Mouse (Mus musculus) embryonic facial prominence, embryonic 14.5 days (tissue): Measurements from ENCODE around the gene Fam193a. TPM values are rescaled to one million over a fixed set of nuclear protein-coding genes. Genes with fewer than 3 reads are reported as not detected.

Source experiments
- ATAC-seq: fragments of 200-750 bp; cut with Nextera tagmentation; 2 replicates; pipeline ENCODE4 v1.8.0; 2017; ENCODE audit warnings: low read depth, moderate number of reproducible peaks, moderate TSS enrichment
- DNase-seq: peaks from one replicate; pipeline ENCODE4 v3.0.0-alpha.2; 2015; ENCODE audit warnings: low spot score
- H3K27ac ChIP-seq: fragments of 300-500 bp; sonication (generic); replicated peaks from 2 replicates; pipeline ENCODE4 v1.5.1; 2014; ENCODE audit warnings: low read depth, mild to moderate bottlenecking, low read length, moderate library complexity
- H3K27me3 ChIP-seq: fragments of 300-500 bp; sonication (generic); replicated peaks from 2 replicates; pipeline ENCODE4 v1.6.1; 2014; ENCODE audit warnings: low read length; ENCODE audit not compliant: control insufficient read depth, insufficient read depth
- H3K36me3 ChIP-seq: fragments of 300-500 bp; sonication (generic); 2 replicates; pipeline ENCODE4 v1.6.1; 2014; ENCODE audit warnings: low read length, mixed read lengths; ENCODE audit not compliant: control insufficient read depth, insufficient read depth
- H3K4me1 ChIP-seq: fragments of 300-500 bp; sonication (generic); 2 replicates; pipeline ENCODE4 v1.6.1; 2014; ENCODE audit warnings: antibody characterized with exemption, low read length; ENCODE audit not compliant: control insufficient read depth, insufficient read depth
- H3K4me2 ChIP-seq: fragments of 300-500 bp; sonication (generic); 2 replicates; pipeline ENCODE4 v1.6.1; 2014; ENCODE audit warnings: low read depth, mild to moderate bottlenecking, low read length, moderate library complexity, mixed read lengths
- H3K4me3 ChIP-seq: fragments of 300-500 bp; sonication (generic); 2 replicates; pipeline ENCODE4 v1.5.1; 2014; ENCODE audit warnings: low read depth, mild to moderate bottlenecking, low read length
- H3K9ac ChIP-seq: fragments of 300-500 bp; sonication (generic); 2 replicates; pipeline ENCODE4 v1.6.1; 2014; ENCODE audit warnings: low read depth, mild to moderate bottlenecking, low read length, moderate library complexity, mixed read lengths
- H3K9me3 ChIP-seq: fragments of 300-500 bp; sonication (generic); 2 replicates; pipeline ENCODE4 v1.6.1; 2016; ENCODE audit warnings: low read length; ENCODE audit not compliant: control insufficient read depth
- WGBS: fragments of 180-500 bp; shearing (Covaris S2); extraction: QIAGEN DNeasy Blood & Tissue Kit; methylation state at CpG from one replicate; pipeline ENCODE4 v1.1.7; 2014; 5-methylcytosine and 5-hydroxymethylcytosine counted together
- polyA plus RNA-seq: library from polyadenylated mRNA; unstranded; fragments of >200 nt; fragmentation: Nextera tagmentation; extraction: Ambion mirVana; gene quantifications from 2 replicates; pipeline ENCODE4 v1.2.1, GENCODE M21; 2014

Gene Fam193a
- polyA plus RNA-seq, 1 experiment from 2014 or later, result 15.2 TPM

DNA sequence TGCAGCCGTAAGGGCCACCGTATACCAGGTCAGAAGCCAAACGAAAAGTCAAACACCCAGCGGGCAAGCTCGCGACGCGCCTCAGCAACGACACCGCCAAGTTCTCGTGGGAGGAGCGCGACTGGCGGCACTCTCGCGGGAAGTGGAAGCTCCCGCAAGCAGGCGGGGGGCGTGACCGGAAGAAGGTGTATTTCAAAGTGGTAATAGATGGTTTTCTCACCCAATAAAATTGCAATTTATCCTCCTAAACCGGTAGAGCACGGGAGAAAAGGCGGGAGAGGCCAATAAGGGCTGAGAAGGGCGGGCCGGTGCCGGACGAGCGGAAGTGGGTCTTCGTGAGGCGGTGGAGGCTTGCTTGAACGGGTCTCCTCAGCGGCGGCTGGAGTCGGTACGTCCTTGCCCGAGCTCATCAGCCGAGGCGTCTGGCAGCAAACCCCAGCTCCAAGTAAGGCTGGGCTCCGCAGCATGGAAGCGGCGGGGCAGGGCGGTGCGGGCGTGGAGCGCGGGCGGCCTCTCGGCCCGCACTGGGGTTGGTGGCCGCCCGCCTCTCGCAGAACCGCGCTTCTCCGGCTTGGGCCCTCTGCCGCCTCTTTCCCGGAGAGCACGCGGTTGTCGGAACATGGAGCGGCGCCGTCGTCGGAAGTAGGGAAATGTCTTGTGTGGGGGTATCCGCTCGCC lies 33.5 kb upstream of the Fam193a start, which contains the start of gene Rnf4:
Gene Rnf4 (plus strand): TSS at position 193 of the 678 bp plus-strand sequence.
- peaks cover 6% of the 10 kb centered on the region; the same call in 1 of the 2 replicates for H3K36me3 ChIP-seq
- peak within 1 kb of the TSS; percentile 97 for H3K9ac ChIP-seq
- H3K4me1 ChIP-seq, result peaks cover 13% of the 10 kb centered on the region
- no peaks in the 10 kb centered on the region for H3K27me3 ChIP-seq
- ATAC-seq (peak; percentile 98), DNase-seq (peak; percentile 100)
- H3K4me2 ChIP-seq, result peak within 1 kb of the TSS; percentile 83
- H3K9me3 ChIP-seq, result no peaks in the 10 kb centered on the region
- H3K27ac ChIP-seq, result peak within 1 kb of the TSS; percentile 98
- WGBS, result under 1% methylated on average over 41 of the region's 67 CpGs
- H3K4me3 ChIP-seq, result peak within 1 kb of the TSS; percentile 89

DNA sequence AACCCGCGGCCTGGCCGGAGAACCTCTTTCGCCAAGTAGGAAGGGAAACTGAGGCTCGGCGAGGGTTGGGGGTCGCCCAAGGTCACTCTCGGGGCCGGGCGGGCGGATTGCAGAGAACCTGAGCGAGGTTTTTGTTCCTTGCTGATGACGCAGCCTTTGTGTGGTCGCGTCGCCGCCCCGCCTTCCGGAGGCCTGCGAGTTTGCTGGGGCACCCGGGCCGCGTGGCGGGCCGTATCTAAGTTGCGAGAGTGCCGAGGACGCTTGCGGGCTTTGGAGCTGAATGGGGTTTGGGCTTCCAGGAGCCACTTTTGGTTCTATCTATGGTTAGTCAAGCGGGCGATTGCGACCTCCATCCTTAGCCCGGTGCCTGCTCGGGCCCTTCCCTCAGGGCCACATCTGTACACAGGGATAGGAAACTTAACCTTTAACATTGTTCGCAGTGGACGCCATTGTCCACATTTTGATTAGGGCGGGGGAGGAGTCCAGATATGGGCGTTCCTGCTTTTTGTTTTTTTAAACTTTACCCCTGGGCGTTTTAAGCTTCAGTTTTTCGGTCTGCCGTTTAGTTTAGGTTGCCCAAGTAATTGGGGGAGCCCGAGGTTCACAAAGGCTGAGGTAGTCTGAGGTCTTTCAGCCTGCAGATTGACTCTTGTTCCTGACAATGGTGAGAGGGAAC lies 32.8 kb upstream of the Fam193a start:
- ATAC-seq, result peak; percentile 45
- H3K9ac ChIP-seq, result peak overlapping the region; percentile 96
- no peaks in the 10 kb centered on the region for H3K27me3 ChIP-seq
- no peaks in the 10 kb centered on the region for H3K9me3 ChIP-seq
- H3K4me3 ChIP-seq, result peak overlapping the region; percentile 89
- peak; percentile 77 for DNase-seq
- peak overlapping the region; percentile 64 for H3K4me2 ChIP-seq
- peaks cover 6% of the 10 kb centered on the region; the same call in 1 of the 2 replicates for H3K36me3 ChIP-seq
- WGBS, result under 1% methylated on average over 33 of the region's 42 CpGs
- H3K27ac ChIP-seq, result peak overlapping the region; percentile 98
- peaks cover 13% of the 10 kb centered on the region for H3K4me1 ChIP-seq

GRCm38 (mm10) chr5:34340246-34340645 lies 29.5 kb upstream of the Fam193a start:
- Histone ChIP-seq H3K9me3 (no peaks in the 10 kb centered on the region), H3K27me3 (no peaks in the 10 kb centered on the region), H3K36me3 (peaks cover 30% of the 10 kb centered on the region), H3K4me1 (peaks cover 11% of the 10 kb centered on the region), H3K4me2 (no peak overlapping the region), H3K9ac (no peak overlapping the region), H3K4me3 (no peak overlapping the region), H3K27ac (no peak overlapping the region)
- DNase-seq (no peak), ATAC-seq (no peak)
- WGBS, result 91% methylated on average over 6 of the region's 6 CpGs

DNA sequence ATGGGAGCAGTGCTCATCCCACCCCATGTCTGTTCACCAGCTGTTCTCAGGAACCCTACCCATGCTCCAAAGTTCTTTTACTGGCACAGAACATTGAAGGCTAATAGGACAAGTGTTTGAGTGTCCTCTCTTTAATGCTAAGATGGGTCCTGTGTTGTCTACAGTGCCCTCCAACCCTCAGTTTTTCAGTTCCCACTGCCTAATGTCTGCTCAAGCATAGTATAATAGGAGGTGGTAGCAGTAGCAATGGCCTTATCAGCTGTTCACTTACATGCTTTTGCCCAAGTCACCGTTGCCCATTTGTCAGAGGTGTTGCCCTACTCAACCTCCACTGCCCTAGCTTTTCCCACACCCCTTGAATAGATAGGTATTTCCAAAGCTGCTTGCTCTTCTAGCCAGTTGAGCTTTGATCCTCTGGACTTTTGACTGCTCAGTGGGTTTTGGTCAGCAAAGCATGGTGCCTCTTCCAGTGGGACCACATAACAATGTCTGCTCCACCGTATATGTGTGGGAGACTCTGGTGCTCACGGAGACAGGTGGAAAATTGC lies 17.6 kb upstream of the Fam193a start:
- 95% methylated on average over 3 of the region's 3 CpGs for WGBS
- no peak overlapping the region for H3K9ac ChIP-seq
- H3K4me3 ChIP-seq, result no peak overlapping the region
- ATAC-seq, result no peak
- no peaks in the 10 kb centered on the region for H3K27me3 ChIP-seq
- H3K4me2 ChIP-seq, result no peak overlapping the region
- DNase-seq, result no peak
- H3K27ac ChIP-seq, result no peak overlapping the region
- no peaks in the 10 kb centered on the region for H3K9me3 ChIP-seq
- peaks cover 97% of the 10 kb centered on the region for H3K36me3 ChIP-seq
- H3K4me1 ChIP-seq, result no peaks in the 10 kb centered on the region

- Histone ChIP-seq H3K36me3 (peaks cover 55% of the 10 kb centered on the region), H3K27ac (no peak overlapping the region), H3K4me2 (no peak overlapping the region), H3K9me3 (no peaks in the 10 kb centered on the region), H3K27me3 (no peaks in the 10 kb centered on the region), H3K4me3 (no peak overlapping the region), H3K9ac (no peak overlapping the region), H3K4me1 (no peaks in the 10 kb centered on the region)
- ATAC-seq (no peak), DNase-seq (no peak)
- 87% methylated on average over 3 of the region's 3 CpGs for WGBS
Measured at GRCm38 (mm10) chr5:34360261-34360660, 9.5 kb upstream of the Fam193a start.

DNA sequence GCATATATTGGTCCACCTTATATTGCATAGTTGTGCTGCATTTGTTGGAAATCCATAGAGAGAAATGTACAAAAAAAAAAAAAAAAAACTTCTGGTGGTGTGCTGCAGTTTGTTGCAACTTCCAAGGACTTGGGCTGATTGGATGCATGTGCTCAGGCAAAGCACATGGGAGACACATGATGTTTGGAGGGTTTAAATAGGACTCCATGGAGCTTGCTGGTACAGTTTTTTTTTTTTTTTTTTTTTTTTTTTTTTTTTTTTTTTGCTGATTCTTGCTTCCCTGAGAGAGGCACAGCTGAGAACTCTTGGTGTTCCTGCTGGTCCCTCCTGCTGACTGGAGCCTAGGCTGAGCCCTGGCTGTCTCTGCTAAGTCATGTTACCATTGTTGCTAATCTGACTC lies 6.6 kb upstream of the Fam193a start:
- Histone ChIP-seq H3K36me3 (peaks cover 27% of the 10 kb centered on the region), H3K4me3 (no peak overlapping the region), H3K9ac (no peak overlapping the region), H3K4me2 (no peak overlapping the region), H3K27ac (no peak overlapping the region), H3K27me3 (no peaks in the 10 kb centered on the region), H3K9me3 (no peaks in the 10 kb centered on the region), H3K4me1 (no peaks in the 10 kb centered on the region)
- DNase-seq (no peak), ATAC-seq (no peak)

DNA sequence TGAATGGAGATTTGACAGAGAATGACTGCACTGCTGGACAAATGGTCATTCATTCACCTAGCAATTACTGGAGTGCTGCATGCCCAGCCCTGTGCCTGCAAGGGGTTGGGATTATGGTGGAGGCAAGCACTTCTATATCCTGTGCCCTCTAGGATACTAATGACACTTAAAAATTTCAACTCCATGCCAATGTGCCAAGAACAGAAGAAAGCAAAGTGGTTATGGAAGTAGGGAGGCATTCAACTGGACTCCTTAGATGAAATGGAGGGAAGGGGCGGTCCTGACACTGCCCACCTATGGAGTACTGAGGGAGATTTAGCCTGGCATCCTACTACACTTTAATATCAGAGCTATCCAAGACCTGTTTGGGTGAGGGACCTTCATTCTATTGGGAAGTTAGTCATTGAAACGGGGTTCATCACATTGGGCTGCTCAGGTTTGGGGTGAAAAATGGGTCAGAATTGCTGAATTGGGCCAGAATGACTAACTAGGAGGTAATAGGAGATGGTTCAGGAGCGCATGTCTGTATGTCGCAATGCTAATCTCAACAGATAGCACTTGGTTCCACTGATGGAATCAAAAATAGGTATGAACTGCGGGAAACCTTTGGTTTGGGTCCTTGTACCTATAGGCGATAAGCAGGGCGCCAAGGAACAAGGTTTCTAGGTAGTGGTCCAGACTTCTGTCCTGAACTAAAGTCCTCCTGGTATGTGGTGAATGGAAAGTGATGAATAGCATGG lies 1.0 kb upstream of the Fam193a start:
- Histone ChIP-seq H3K9ac (peak overlapping the region; percentile 67), H3K36me3 (0 out of 2 replicates have a peak, but pooled peaks cover 6% of the 10 kb centered on the region), H3K4me2 (peak overlapping the region; percentile 59), H3K9me3 (no peaks in the 10 kb centered on the region), H3K27ac (peak overlapping the region; percentile 86), H3K27me3 (no peaks in the 10 kb centered on the region), H3K4me3 (peak overlapping the region; percentile 91), H3K4me1 (peaks cover 14% of the 10 kb centered on the region)
- DNase-seq (no peak), ATAC-seq (no peak)
- WGBS, result 77% methylated on average over 7 of the region's 7 CpGs

- Histone ChIP-seq H3K36me3 (no peaks in the 10 kb centered on the region), H3K4me2 (peak overlapping the region; percentile 69), H3K4me3 (peak overlapping the region; percentile 91), H3K27me3 (no peaks in the 10 kb centered on the region), H3K27ac (peak overlapping the region; percentile 83), H3K9me3 (no peaks in the 10 kb centered on the region), H3K9ac (peak overlapping the region; percentile 91), H3K4me1 (peaks cover 14% of the 10 kb centered on the region)
- WGBS, result 0% methylated on average over 12 of the region's 114 CpGs
- peak; percentile 22 for DNase-seq
- ATAC-seq, result no peak
Measured at GRCm38 (mm10) chr5:34370022-34370823, 490 bp downstream of the Fam193a start.
